Mouse (Mus musculus): ENCODE results near the gene Casq2.
A peak's percentile ranks its signal among the peaks of the same experiment; 100 is the strongest.

Gene Casq2

GRCm38 (mm10) chr3:102131627-102132324, 45.6 kb downstream of the Casq2 start:
- no peak for DNase-seq (ENCODE audit: extremely low read depth, insufficient read length, low spot score)

DNA sequence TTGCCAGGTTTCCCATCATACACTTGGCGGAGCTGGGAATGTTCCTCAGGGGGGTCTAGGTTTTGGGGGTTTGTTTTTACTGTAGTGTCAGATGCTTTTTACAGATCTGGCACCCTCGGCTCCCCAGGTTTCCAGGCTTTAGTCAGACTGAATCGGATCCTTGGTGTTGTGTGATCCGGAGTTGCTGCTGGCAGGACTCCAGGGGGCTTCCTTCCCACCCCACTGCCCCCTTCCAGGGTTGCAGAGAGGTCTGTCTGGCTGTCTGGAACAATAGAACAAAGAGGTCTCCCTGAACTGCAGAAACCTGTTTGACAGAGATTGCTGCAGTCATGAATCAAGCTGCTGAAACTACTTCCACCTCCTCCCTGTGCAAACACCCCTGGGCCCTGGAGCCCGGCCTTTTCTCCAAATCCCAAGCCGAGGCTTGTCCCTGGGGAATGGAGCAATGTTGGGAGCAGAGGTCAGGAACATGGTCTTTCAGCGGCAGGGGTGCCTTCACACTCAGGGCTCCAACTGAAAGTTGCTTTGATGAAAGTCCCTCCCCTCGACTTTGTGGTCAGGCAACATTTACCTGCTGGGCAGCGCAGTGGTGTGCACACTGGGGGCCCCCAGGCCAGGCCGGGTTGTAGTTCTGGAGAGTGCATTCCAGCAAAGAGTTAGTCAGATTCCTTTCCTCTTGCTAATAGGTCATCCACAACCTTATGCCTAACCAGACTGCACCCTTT, 49.3 kb downstream of the Casq2 start:
- peak; percentile 85 for DNase-seq (ENCODE audit: extremely low read depth, insufficient read length, low spot score)

- DNase-seq (ENCODE audit: extremely low read depth, insufficient read length, low spot score), result no peak
These were observed 50.9 kb downstream of the Casq2 start for GRCm38 (mm10) chr3:102137158-102137557.

GRCm38 (mm10) chr3:102138899-102139298, 52.7 kb downstream of the Casq2 start:
- DNase-seq (ENCODE audit: extremely low read depth, insufficient read length, low spot score), result no peak

- no peak for DNase-seq (ENCODE audit: extremely low read depth, insufficient read length, low spot score)
These were observed 54.4 kb downstream of the Casq2 start for GRCm38 (mm10) chr3:102140606-102141005.

- DNase-seq (ENCODE audit: extremely low read depth, insufficient read length, low spot score), result no peak
These were observed 55.2 kb downstream of the Casq2 start for GRCm38 (mm10) chr3:102141451-102141850.

- DNase-seq (ENCODE audit: extremely low read depth, insufficient read length, low spot score), result no peak
These were observed 55.7 kb downstream of the Casq2 start for GRCm38 (mm10) chr3:102141893-102142292.

- DNase-seq (ENCODE audit: extremely low read depth, insufficient read length, low spot score), result no peak
These were observed 56.7 kb downstream of the Casq2 start for GRCm38 (mm10) chr3:102142947-102143346.

- DNase-seq (ENCODE audit: extremely low read depth, insufficient read length, low spot score), result no peak
These were observed 57.3 kb downstream of the Casq2 start for GRCm38 (mm10) chr3:102143536-102143935.

DNA sequence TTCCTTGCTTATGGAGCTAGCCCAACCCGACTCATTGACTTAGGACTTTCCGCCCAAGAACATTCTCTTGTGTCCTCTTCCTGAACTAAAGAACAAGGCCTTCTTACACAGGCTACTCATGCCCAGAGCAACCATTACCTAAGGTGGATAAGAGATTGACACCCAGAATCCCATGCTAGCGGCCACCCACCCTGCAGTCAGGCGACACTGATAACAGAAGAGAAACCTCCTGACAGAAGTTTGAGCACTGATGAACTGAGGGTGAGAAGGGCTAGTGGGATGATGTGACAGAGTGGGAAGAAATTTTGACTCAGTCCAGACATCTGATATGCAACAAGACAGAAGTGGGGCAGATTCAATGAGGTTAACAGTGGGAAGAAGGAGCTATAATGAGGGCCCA, 58.2 kb downstream of the Casq2 start:
- no peak for DNase-seq (ENCODE audit: extremely low read depth, insufficient read length, low spot score)

- no peak for DNase-seq (ENCODE audit: extremely low read depth, insufficient read length, low spot score)
These were observed 59.6 kb downstream of the Casq2 start for GRCm38 (mm10) chr3:102145645-102146386.

DNA sequence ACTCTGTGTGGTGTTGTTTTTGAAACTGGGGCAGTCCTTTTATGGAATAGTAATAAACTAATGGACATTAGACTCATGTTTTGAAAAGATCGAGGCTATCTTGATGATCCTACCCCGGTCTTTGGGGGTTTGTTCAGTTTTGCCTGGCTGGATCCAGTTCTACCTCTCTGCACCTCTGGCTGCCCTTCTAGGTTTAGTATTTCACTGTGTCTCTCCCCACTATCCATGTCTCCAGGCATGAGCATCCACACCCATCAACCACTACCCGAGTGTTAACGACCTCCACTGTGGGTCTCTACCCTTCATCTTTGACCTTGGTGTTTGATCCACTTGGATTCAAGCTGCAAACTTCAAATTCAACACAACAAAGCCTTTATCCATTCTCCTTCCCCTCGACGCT, 60.2 kb downstream of the Casq2 start:
- DNase-seq (ENCODE audit: extremely low read depth, insufficient read length, low spot score), result no peak

DNA sequence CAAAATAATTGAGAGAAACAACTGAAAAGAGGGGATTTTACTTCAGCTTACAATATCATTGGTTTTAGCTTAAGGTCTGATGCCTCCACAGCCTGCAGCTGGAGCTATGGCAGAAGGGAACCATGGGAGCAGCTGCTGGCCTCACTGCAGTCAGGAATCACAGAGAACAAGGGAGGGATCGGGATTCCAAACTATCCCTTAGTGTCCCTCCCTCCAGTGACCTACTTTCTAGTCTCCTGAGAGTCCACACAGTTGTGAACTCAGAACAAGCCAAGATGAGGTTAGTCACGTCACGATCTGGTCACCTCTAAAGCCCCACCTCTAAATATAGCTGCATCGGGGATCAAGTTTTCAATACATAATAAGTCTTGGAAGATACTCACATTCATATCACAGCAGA, 61.0 kb downstream of the Casq2 start:
- no peak for DNase-seq (ENCODE audit: extremely low read depth, insufficient read length, low spot score)

DNA sequence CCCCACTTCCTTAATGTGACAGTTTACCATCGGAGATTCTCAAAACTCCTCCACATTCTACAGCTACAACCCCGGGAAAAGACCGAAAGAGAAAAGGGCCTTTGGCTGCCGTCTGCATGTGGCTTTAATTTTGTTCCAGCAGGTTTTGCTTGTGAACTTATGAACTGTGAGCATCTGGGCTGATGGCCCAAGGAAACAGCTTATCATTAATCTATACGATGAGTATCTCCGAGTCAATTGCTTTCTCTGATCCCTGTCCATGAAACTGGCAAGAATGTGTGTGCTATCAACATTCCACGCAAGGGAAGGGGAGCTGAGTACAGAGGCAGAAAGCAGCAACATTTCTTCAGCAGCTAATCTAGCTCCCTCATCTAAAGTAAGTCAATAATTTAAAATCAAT, 63.7 kb downstream of the Casq2 start:
- DNase-seq (ENCODE audit: extremely low read depth, insufficient read length, low spot score), result no peak

DNA sequence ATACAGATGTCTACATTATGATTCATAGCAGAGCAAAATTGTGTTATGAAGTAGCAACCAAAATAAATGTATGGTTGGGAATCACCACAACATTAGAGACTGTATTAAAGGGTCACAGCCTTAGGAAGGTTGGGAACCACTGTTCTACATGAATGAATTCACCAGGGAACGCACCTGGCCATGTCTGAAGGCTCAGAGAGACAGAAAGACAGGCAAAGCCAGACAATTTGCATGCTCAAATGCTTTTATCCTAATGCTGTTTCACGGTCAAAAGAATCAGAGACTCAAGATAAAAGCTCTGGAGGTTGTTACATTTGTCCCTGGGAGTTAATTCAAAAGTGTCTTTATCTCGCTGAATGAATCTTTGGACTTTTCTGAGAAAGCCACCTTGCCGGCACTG, 65.6 kb downstream of the Casq2 start:
- DNase-seq (ENCODE audit: extremely low read depth, insufficient read length, low spot score), result no peak

DNA sequence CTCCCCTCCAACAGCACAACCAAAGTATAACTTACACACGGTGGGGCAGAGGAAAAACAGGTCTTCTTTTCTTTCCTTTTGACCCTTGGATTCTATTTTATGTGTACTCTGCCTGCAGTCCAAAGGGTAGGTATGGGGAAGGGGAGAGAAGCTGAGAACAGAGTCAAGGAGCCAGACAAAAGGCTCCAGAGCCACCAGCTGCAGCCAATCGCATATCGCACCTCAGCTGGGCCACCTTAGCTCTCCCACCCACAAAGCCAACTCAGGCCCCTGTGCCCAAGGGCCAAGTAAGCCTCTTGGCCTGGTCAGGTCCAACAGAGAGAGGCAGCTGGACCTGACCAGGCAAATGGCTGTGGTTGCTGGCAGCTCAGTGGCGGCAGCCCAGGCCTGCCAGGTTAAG, 66.3 kb downstream of the Casq2 start:
- DNase-seq (ENCODE audit: extremely low read depth, insufficient read length, low spot score), result no peak

GRCm38 (mm10) chr3:102152872-102153271, 66.7 kb downstream of the Casq2 start:
- peak; percentile 53 for DNase-seq (ENCODE audit: extremely low read depth, insufficient read length, low spot score)

DNA sequence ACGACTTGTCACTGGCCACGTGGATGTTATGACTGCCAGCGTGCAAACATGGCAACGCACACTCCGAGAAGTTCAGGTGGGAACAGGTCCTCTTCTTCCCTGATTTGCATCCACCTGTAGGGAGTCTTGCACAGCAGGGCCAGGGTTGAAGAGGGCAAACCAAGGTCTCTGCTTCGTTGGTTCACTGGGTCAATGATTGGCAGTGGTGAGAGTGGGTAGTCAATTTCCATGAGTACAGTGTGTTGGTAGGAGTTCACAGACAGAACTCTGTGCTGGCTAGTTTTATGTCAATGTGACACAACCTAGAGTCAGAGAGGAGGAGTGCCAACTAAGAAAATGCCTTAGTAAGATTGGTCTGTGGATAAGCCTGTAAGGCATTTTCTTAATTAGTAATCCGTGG, 67.9 kb downstream of the Casq2 start:
- DNase-seq (ENCODE audit: extremely low read depth, insufficient read length, low spot score), result no peak

DNA sequence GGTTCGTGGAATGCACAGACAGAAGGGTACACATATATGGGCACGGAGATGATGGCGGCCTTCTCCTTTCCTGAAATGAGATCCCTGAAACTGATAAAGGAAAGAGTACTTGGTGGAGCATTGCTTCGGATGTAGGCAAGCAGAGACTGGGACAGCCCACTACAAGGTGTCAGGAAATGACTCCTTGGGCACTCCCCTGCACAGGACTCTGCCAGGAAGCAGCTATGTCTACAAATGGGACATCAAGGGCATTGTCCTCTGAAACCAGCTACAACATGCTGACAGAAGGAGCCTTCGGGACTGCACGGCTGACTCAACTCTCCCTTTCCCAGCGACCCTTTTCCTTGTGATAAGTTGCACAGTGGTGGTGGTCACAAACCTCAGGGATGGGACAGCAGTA, 70.5 kb downstream of the Casq2 start:
- no peak for DNase-seq (ENCODE audit: extremely low read depth, insufficient read length, low spot score)

DNA sequence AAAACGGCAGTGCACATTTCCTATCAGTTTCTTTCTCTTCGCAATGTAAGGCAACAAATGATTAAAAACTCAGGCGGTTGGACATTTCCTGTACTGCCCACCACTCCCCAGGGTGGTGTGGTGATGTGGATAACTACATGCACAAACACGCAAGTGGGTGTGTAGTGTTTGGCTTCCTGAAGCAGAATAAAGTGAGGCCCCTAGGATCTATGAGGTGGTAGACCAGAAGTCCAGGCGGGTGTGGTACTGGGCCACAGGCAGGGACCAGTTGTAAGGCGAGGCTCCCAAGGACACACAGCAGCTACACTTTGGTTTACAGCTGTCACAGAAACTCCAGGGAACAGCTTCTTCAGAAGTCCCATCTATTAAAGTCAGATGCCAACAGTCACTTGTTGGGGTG, 71.4 kb downstream of the Casq2 start:
- DNase-seq (ENCODE audit: extremely low read depth, insufficient read length, low spot score), result no peak

GRCm38 (mm10) chr3:102158759-102159422, 72.7 kb downstream of the Casq2 start:
- no peak for DNase-seq (ENCODE audit: extremely low read depth, insufficient read length, low spot score)

All from 3134 (cell line).